Mouse (Mus musculus): Measurements from ENCODE around the gene Acad10. TPM values are rescaled to one million over a fixed set of nuclear protein-coding genes. Genes with fewer than 3 reads are reported as not detected.
"Not testable (repeated sequence)": the region's sequence is repeated elsewhere in the genome, so short reads cannot be mapped to it uniquely, and the experiment has no call there.

Acad10 gene
- polyA plus RNA-seq, 1 experiment from 2014 or later = 4.7 TPM

- WGBS = under 1% methylated on average over 56 of the region's 58 CpGs
- H3K4me1 ChIP-seq (replicated peaks; ENCODE audit: control insufficient read depth, insufficient read depth, low read length) = no peaks in the 10 kb centered on the region; the same call in 1 of the 2 replicates
Observed at GRCm38 (mm10) chr5:121618592-121619513, 41.5 kb downstream of the Acad10 start, which contains the start of gene Acad12. Acad12 (minus strand) TSS chr5:121618938.

GRCm38 (mm10) chr5:121614921-121615320 is 45.4 kb downstream of the Acad10 start:
- H3K9me3 ChIP-seq (ENCODE audit: control insufficient read depth, low read length); DNase-seq (ENCODE audit: low spot score): not testable (repeated sequence)
- 89% methylated on average over 3 of the region's 3 CpGs for WGBS

More at GRCm38 (mm10) chr5:121618592-121619513, 41.5 kb downstream of the Acad10 start, which contains the start of gene Acad12:
- Histone ChIP-seq H3K4me2 (ENCODE audit: low read length) (peak within 1 kb of the TSS; percentile 59), H3K4me3 (ENCODE audit: low read depth, low read length) (peak within 1 kb of the TSS; percentile 91), H3K9ac (ENCODE audit: low read length) (peak within 1 kb of the TSS; percentile 76), H3K9me3 (ENCODE audit: control insufficient read depth, low read length) (no peaks in the 10 kb centered on the region), H3K36me3 (ENCODE audit: control insufficient read depth, insufficient read depth, low read length) (no peaks in the 10 kb centered on the region), H3K27ac (ENCODE audit: low read depth) (peak within 1 kb of the TSS; percentile 77; the same call in 1 of the 2 replicates), H3K27me3 (replicated peaks; ENCODE audit: control insufficient read depth, insufficient read depth, low read length) (no peaks in the 10 kb centered on the region)
- DNase-seq (ENCODE audit: low spot score) (peak; percentile 92), ATAC-seq (replicated peaks; ENCODE audit: low FRiP score, low TSS enrichment, low read depth) (peak; percentile 83)

GRCm38 (mm10) chr5:121612036-121612435 is 48.3 kb downstream of the Acad10 start:
- no peaks in the 10 kb centered on the region for H3K9me3 ChIP-seq (ENCODE audit: control insufficient read depth, low read length)
- H3K9ac ChIP-seq (ENCODE audit: low read length) = no peak overlapping the region
- no peak overlapping the region for H3K27ac ChIP-seq (ENCODE audit: low read depth)
- 82% methylated on average over 6 of the region's 6 CpGs for WGBS
- H3K27me3 ChIP-seq (replicated peaks; ENCODE audit: control insufficient read depth, insufficient read depth, low read length) = no peaks in the 10 kb centered on the region
- DNase-seq (ENCODE audit: low spot score) (no peak), ATAC-seq (replicated peaks; ENCODE audit: low FRiP score, low TSS enrichment, low read depth) (no peak)
- H3K4me2 ChIP-seq (ENCODE audit: low read length) = no peak overlapping the region
- no peaks in the 10 kb centered on the region for H3K4me1 ChIP-seq (replicated peaks; ENCODE audit: control insufficient read depth, insufficient read depth, low read length)
- H3K4me3 ChIP-seq (ENCODE audit: low read depth, low read length) = no peak overlapping the region
- no peaks in the 10 kb centered on the region for H3K36me3 ChIP-seq (ENCODE audit: control insufficient read depth, insufficient read depth, low read length)

More at GRCm38 (mm10) chr5:121614921-121615320, 45.4 kb downstream of the Acad10 start:
- not testable (repeated sequence) for H3K27me3 ChIP-seq (replicated peaks; ENCODE audit: control insufficient read depth, insufficient read depth, low read length); H3K4me3 ChIP-seq (ENCODE audit: low read depth, low read length); H3K4me2 ChIP-seq (ENCODE audit: low read length); H3K9ac ChIP-seq (ENCODE audit: low read length); H3K4me1 ChIP-seq (replicated peaks; ENCODE audit: control insufficient read depth, insufficient read depth, low read length); ATAC-seq (replicated peaks; ENCODE audit: low FRiP score, low TSS enrichment, low read depth); H3K27ac ChIP-seq (ENCODE audit: low read depth); H3K36me3 ChIP-seq (ENCODE audit: control insufficient read depth, insufficient read depth, low read length)

DNA sequence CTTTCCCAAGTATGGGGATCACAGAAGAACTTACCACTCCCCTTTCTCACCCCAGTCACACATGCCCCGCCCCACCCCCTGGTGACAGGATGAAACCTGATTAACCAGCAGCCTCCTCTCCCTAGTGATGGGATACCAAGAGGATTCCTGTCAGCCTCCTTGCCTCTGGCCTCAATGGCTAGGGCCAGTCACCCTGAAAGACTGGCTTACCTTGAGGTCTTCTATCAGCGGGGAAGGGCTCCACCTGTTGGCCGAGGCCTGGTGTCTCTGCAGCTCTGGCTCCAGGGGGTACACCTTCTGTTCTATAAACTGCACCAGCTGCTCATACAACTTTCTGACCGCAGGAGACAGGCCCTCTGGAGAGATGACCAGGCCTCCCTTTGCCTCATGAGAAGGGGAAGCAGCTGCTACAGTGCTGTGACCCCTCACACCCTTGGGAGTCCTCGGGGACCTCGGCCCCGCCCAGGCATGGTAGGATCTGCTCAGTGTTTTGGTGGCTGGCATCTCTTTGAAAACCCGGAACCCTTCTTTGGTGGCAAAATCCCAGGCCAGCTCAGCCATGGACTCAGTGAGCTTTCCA is 50.7 kb downstream of the Acad10 start:
- not testable (repeated sequence) for ATAC-seq (replicated peaks; ENCODE audit: low FRiP score, low TSS enrichment, low read depth); H3K9me3 ChIP-seq (ENCODE audit: control insufficient read depth, low read length); H3K4me1 ChIP-seq (replicated peaks; ENCODE audit: control insufficient read depth, insufficient read depth, low read length); H3K9ac ChIP-seq (ENCODE audit: low read length); H3K27me3 ChIP-seq (replicated peaks; ENCODE audit: control insufficient read depth, insufficient read depth, low read length); H3K4me3 ChIP-seq (ENCODE audit: low read depth, low read length); H3K4me2 ChIP-seq (ENCODE audit: low read length); DNase-seq (ENCODE audit: low spot score); H3K36me3 ChIP-seq (ENCODE audit: control insufficient read depth, insufficient read depth, low read length); H3K27ac ChIP-seq (ENCODE audit: low read depth)
- WGBS = 51% methylated on average over 8 of the region's 8 CpGs

DNA sequence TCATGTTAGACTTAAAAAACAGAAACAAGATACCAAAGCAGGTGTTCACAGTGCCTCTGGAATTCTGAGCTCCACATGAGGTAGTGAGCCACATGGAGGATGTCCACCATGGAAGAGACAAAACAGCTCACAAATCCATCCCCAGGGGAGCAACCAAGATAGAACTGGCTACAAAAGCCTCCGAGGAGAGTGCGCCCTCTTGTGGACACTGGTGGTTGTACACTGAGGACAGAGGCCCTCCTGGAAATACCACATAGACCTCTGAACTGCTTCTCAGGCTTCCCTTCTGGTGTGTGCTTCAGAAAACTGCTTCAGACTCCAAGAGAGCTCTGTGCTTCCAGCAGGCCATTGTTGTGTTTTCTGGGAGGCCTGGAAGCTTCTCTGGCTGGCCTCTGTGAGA is 54.2 kb downstream of the Acad10 start:
- H3K4me1 ChIP-seq (replicated peaks; ENCODE audit: control insufficient read depth, insufficient read depth, low read length) = peaks cover 4% of the 10 kb centered on the region; the same call in 1 of the 2 replicates
- ATAC-seq (replicated peaks; ENCODE audit: low FRiP score, low TSS enrichment, low read depth) = no peak
- H3K36me3 ChIP-seq (ENCODE audit: control insufficient read depth, insufficient read depth, low read length) = no peaks in the 10 kb centered on the region
- DNase-seq (ENCODE audit: low spot score) = peak; percentile 91
- H3K4me2 ChIP-seq (ENCODE audit: low read length) = no peak overlapping the region
- no peak overlapping the region for H3K9ac ChIP-seq (ENCODE audit: low read length)
- no peak overlapping the region for H3K27ac ChIP-seq (ENCODE audit: low read depth)
- no peaks in the 10 kb centered on the region for H3K9me3 ChIP-seq (ENCODE audit: control insufficient read depth, low read length)
- H3K27me3 ChIP-seq (replicated peaks; ENCODE audit: control insufficient read depth, insufficient read depth, low read length) = no peaks in the 10 kb centered on the region
- no peak overlapping the region for H3K4me3 ChIP-seq (ENCODE audit: low read depth, low read length)
- WGBS = 0% methylated on average over 2 of the region's 2 CpGs

DNA sequence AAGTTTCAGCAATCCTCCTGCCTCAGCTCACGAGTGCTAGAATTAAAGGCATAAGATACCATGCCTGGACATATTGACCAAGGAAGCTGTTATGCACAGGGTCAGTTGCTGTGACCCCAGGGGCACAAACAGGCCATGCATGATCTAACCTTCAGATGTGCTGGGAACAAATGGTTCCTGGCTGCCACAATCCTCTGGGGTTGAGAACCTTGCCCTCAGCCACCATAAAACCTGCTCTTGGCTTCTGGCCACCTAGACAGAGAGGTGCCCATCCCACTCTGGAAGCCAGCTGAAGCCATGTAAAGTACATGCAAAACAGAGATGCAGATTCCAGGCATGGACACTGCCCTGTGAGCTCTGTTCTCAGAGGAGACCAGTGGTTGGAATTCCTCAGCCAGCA is 56.5 kb downstream of the Acad10 start:
- H3K4me3 ChIP-seq (ENCODE audit: low read depth, low read length) = not testable (repeated sequence)

GRCm38 (mm10) chr5:121601547-121602299 is 58.6 kb downstream of the Acad10 start:
- no peaks in the 10 kb centered on the region for H3K27me3 ChIP-seq (replicated peaks; ENCODE audit: control insufficient read depth, insufficient read depth, low read length)
- ATAC-seq (replicated peaks; ENCODE audit: low FRiP score, low TSS enrichment, low read depth) (0 out of 2 replicates have a peak, but pooled peaks have one; percentile 65), DNase-seq (ENCODE audit: low spot score) (peak; percentile 96)
- no peaks in the 10 kb centered on the region for H3K36me3 ChIP-seq (ENCODE audit: control insufficient read depth, insufficient read depth, low read length)
- H3K4me1 ChIP-seq (replicated peaks; ENCODE audit: control insufficient read depth, insufficient read depth, low read length) = peaks cover 4% of the 10 kb centered on the region; the same call in 1 of the 2 replicates
- no peak overlapping the region for H3K27ac ChIP-seq (ENCODE audit: low read depth)
- H3K4me2 ChIP-seq (ENCODE audit: low read length) = no peak overlapping the region
- H3K4me3 ChIP-seq (ENCODE audit: low read depth, low read length) = no peak overlapping the region
- 27% methylated on average over 9 of the region's 9 CpGs for WGBS
- no peak overlapping the region for H3K9ac ChIP-seq (ENCODE audit: low read length)
- no peaks in the 10 kb centered on the region for H3K9me3 ChIP-seq (ENCODE audit: control insufficient read depth, low read length)

More for the DNA sequence above, 56.5 kb downstream of the Acad10 start:
- not testable (repeated sequence) for H3K4me2 ChIP-seq (ENCODE audit: low read length); DNase-seq (ENCODE audit: low spot score); H3K9me3 ChIP-seq (ENCODE audit: control insufficient read depth, low read length); H3K9ac ChIP-seq (ENCODE audit: low read length); H3K27me3 ChIP-seq (replicated peaks; ENCODE audit: control insufficient read depth, insufficient read depth, low read length); H3K4me1 ChIP-seq (replicated peaks; ENCODE audit: control insufficient read depth, insufficient read depth, low read length); H3K36me3 ChIP-seq (ENCODE audit: control insufficient read depth, insufficient read depth, low read length); ATAC-seq (replicated peaks; ENCODE audit: low FRiP score, low TSS enrichment, low read depth); H3K27ac ChIP-seq (ENCODE audit: low read depth)
- WGBS = 53% methylated on average over 1 of the region's 1 CpGs
